6 mouse cellular contexts compared by ENCODE assay signal in genomic region chr13:43356346-43357125, GRCm38 (mm10).
"Had no signal": no experiment of that assay in that cellular context is flagged by ENCODE, and none has a peak within 500 bp of the region (broad histone marks: within the 10 kb centered on the region; RNA-seq: fewer than 3 reads in every experiment).

No protein-coding gene starts in this region.

- DNase-seq: kidney, postnatal 25 days; left cerebral cortex, postnatal 4 days; lung, adult 18-20 months; right cerebral cortex, postnatal 14 days; thymus, adult 2 months; thymus, postnatal 25 days had no signal
